Mouse (Mus musculus) limb, embryonic 10.5 days (tissue): ENCODE measurements around the gene Mdh2. TPM values are rescaled to one million over a fixed set of nuclear protein-coding genes. Genes with fewer than 3 reads are reported as not detected.
A peak's percentile ranks its signal among the peaks of the same experiment; 100 is the strongest.

ENCODE experiments used
- DNase-seq: peaks from one replicate; pipeline ENCODE4 v3.0.0-alpha.2; 2017; ENCODE audit warnings: low spot score
- H3K27ac ChIP-seq: fragments of 300-500 bp; sonication (generic); 2 replicates; pipeline ENCODE4 v1.5.1; 2016; ENCODE audit warnings: mild to moderate bottlenecking
- H3K27me3 ChIP-seq: fragments of 300-500 bp; sonication (generic); 2 replicates; pipeline ENCODE4 v1.6.1; 2016; ENCODE audit warnings: low read depth, mild to moderate bottlenecking; ENCODE audit not compliant: poor library complexity, severe bottlenecking
- H3K36me3 ChIP-seq: fragments of 300-500 bp; sonication (generic); 2 replicates; pipeline ENCODE4 v1.6.1; 2016; ENCODE audit warnings: mild to moderate bottlenecking, moderate library complexity
- H3K4me1 ChIP-seq: fragments of 300-500 bp; sonication (generic); 2 replicates; pipeline ENCODE4 v1.6.1; 2016
- H3K4me3 ChIP-seq: fragments of 300-500 bp; sonication (generic); 2 replicates; pipeline ENCODE4 v1.5.1; 2016; ENCODE audit warnings: mild to moderate bottlenecking, moderate library complexity
- H3K9me3 ChIP-seq: fragments of 300-500 bp; sonication (generic); replicated peaks from 2 replicates; pipeline ENCODE4 v1.6.1; 2016; ENCODE audit warnings: mild to moderate bottlenecking
- WGBS: fragments of 180-500 bp; shearing (Covaris S2); methylation state at CpG from one replicate; pipeline ENCODE4 v1.1.7; 2016; 5-methylcytosine and 5-hydroxymethylcytosine counted together
- polyA plus RNA-seq: library from polyadenylated mRNA; unstranded; fragments of >200 nt; fragmentation: Nextera tagmentation; extraction: Ambion mirVana; gene quantifications from 2 replicates; pipeline ENCODE4 v1.2.1, GENCODE M21; 2016

The Mdh2 gene
- polyA plus RNA-seq = 600 and 631 TPM in 2 replicates

GRCm38 (mm10) chr5:135778471-135779445 lies at the start of gene Mdh2:
Gene Mdh2, plus strand, starts transcription at chr5:135778480.
- WGBS = 2% methylated on average over 69 of the region's 70 CpGs
- no peaks in the 10 kb centered on the region for H3K9me3 ChIP-seq
- peak; percentile 99 for DNase-seq

GRCm38 (mm10) chr5:135729351-135729750 lies 48.9 kb upstream of the Mdh2 start:
- Histone ChIP-seq H3K9me3 (no peaks in the 10 kb centered on the region), H3K27me3 (no peaks in the 10 kb centered on the region), H3K4me1 (peaks cover 39% of the 10 kb centered on the region), H3K4me3 (no peak overlapping the region), H3K27ac (no peak overlapping the region), H3K36me3 (peaks cover 76% of the 10 kb centered on the region)
- no peak for DNase-seq
- 92% methylated on average over 13 of the region's 13 CpGs for WGBS

More at GRCm38 (mm10) chr5:135778471-135779445, at the start of gene Mdh2:
- Histone ChIP-seq H3K4me3 (peak within 1 kb of the TSS; percentile 91), H3K36me3 (peaks cover 35% of the 10 kb centered on the region), H3K27me3 (no peaks in the 10 kb centered on the region), H3K27ac (peak within 1 kb of the TSS; percentile 94), H3K4me1 (peaks cover 22% of the 10 kb centered on the region)

GRCm38 (mm10) chr5:135730278-135730677 lies 48.0 kb upstream of the Mdh2 start:
- Histone ChIP-seq H3K36me3 (peaks cover 85% of the 10 kb centered on the region), H3K4me1 (peaks cover 30% of the 10 kb centered on the region), H3K9me3 (no peaks in the 10 kb centered on the region), H3K27ac (peak overlapping the region; percentile 14; the same call in 1 of the 2 replicates), H3K4me3 (no peak overlapping the region), H3K27me3 (no peaks in the 10 kb centered on the region)
- no peak for DNase-seq
- 96% methylated on average over 10 of the region's 10 CpGs for WGBS

GRCm38 (mm10) chr5:135730916-135731315 lies 47.4 kb upstream of the Mdh2 start:
- no peaks in the 10 kb centered on the region for H3K27me3 ChIP-seq
- peaks cover 91% of the 10 kb centered on the region for H3K36me3 ChIP-seq
- no peak overlapping the region for H3K4me3 ChIP-seq
- H3K27ac ChIP-seq = no peak overlapping the region
- 93% methylated on average over 10 of the region's 10 CpGs for WGBS
- H3K9me3 ChIP-seq = no peaks in the 10 kb centered on the region
- no peak for DNase-seq
- peaks cover 24% of the 10 kb centered on the region for H3K4me1 ChIP-seq

GRCm38 (mm10) chr5:135731322-135731721 lies 47.0 kb upstream of the Mdh2 start:
- 96% methylated on average over 16 of the region's 16 CpGs for WGBS
- Histone ChIP-seq H3K27me3 (no peaks in the 10 kb centered on the region), H3K4me3 (no peak overlapping the region), H3K4me1 (peaks cover 20% of the 10 kb centered on the region), H3K36me3 (peaks cover 95% of the 10 kb centered on the region), H3K27ac (no peak overlapping the region), H3K9me3 (no peaks in the 10 kb centered on the region)
- no peak for DNase-seq

- Histone ChIP-seq H3K27ac (no peak overlapping the region), H3K9me3 (no peaks in the 10 kb centered on the region), H3K27me3 (no peaks in the 10 kb centered on the region), H3K4me1 (peaks cover 2% of the 10 kb centered on the region), H3K36me3 (peaks cover 100% of the 10 kb centered on the region), H3K4me3 (no peak overlapping the region)
- 89% methylated on average over 4 of the region's 4 CpGs for WGBS
- no peak for DNase-seq
These were observed 45.2 kb upstream of the Mdh2 start for GRCm38 (mm10) chr5:135733071-135733470.

- Histone ChIP-seq H3K36me3 (peaks cover 92% of the 10 kb centered on the region), H3K27ac (no peak overlapping the region), H3K27me3 (no peaks in the 10 kb centered on the region), H3K9me3 (no peaks in the 10 kb centered on the region), H3K4me1 (no peaks in the 10 kb centered on the region), H3K4me3 (no peak overlapping the region)
- 94% methylated on average over 42 of the region's 42 CpGs for WGBS
- DNase-seq = no peak
These were observed 44.1 kb upstream of the Mdh2 start for GRCm38 (mm10) chr5:135734057-135734680.

- H3K4me1 ChIP-seq = no peaks in the 10 kb centered on the region
- DNase-seq = no peak
- no peak overlapping the region for H3K4me3 ChIP-seq
- WGBS = 94% methylated on average over 13 of the region's 13 CpGs
- no peaks in the 10 kb centered on the region for H3K9me3 ChIP-seq
- peaks cover 87% of the 10 kb centered on the region for H3K36me3 ChIP-seq
- no peaks in the 10 kb centered on the region for H3K27me3 ChIP-seq
- no peak overlapping the region for H3K27ac ChIP-seq
These were observed 42.5 kb upstream of the Mdh2 start for GRCm38 (mm10) chr5:135735741-135736140.

- H3K36me3 ChIP-seq = peaks cover 87% of the 10 kb centered on the region
- WGBS = 87% methylated on average over 16 of the region's 16 CpGs
- no peaks in the 10 kb centered on the region for H3K9me3 ChIP-seq
These were observed 41.7 kb upstream of the Mdh2 start for GRCm38 (mm10) chr5:135736544-135736943.

GRCm38 (mm10) chr5:135737154-135737553 lies 41.1 kb upstream of the Mdh2 start:
- no peak for DNase-seq
- Histone ChIP-seq H3K4me1 (no peaks in the 10 kb centered on the region), H3K27me3 (no peaks in the 10 kb centered on the region), H3K36me3 (peaks cover 86% of the 10 kb centered on the region), H3K9me3 (no peaks in the 10 kb centered on the region), H3K4me3 (no peak overlapping the region), H3K27ac (no peak overlapping the region)
- 86% methylated on average over 7 of the region's 7 CpGs for WGBS

More at GRCm38 (mm10) chr5:135736544-135736943, 41.7 kb upstream of the Mdh2 start:
- Histone ChIP-seq H3K4me3 (no peak overlapping the region), H3K27me3 (no peaks in the 10 kb centered on the region), H3K27ac (no peak overlapping the region), H3K4me1 (no peaks in the 10 kb centered on the region)
- DNase-seq = no peak

GRCm38 (mm10) chr5:135738266-135738665 lies 40.0 kb upstream of the Mdh2 start:
- peaks cover 10% of the 10 kb centered on the region for H3K4me1 ChIP-seq
- no peaks in the 10 kb centered on the region for H3K27me3 ChIP-seq
- WGBS = 19% methylated on average over 6 of the region's 6 CpGs
- no peak overlapping the region for H3K4me3 ChIP-seq
- H3K36me3 ChIP-seq = peaks cover 75% of the 10 kb centered on the region
- H3K27ac ChIP-seq = no peak overlapping the region
- no peak for DNase-seq
- no peaks in the 10 kb centered on the region for H3K9me3 ChIP-seq

GRCm38 (mm10) chr5:135742156-135742555 lies 36.1 kb upstream of the Mdh2 start:
- Histone ChIP-seq H3K4me1 (peaks cover 27% of the 10 kb centered on the region), H3K9me3 (no peaks in the 10 kb centered on the region), H3K27me3 (peaks cover 5% of the 10 kb centered on the region), H3K36me3 (peaks cover 36% of the 10 kb centered on the region), H3K27ac (no peak overlapping the region), H3K4me3 (no peak overlapping the region)
- peak; percentile 56 for DNase-seq
- 79% methylated on average over 10 of the region's 10 CpGs for WGBS
